Mouse (Mus musculus) embryonic facial prominence, embryonic 12.5 days (tissue): ENCODE measurements around the gene Bicc1. TPM values are rescaled to one million over a fixed set of nuclear protein-coding genes. Genes with fewer than 3 reads are reported as not detected.

Experiments used
- ATAC-seq: fragments of 200-750 bp; cut with Nextera tagmentation; 2 replicates; pipeline ENCODE4 v1.8.0; 2017; ENCODE audit not compliant: insufficient number of reproducible peaks, insufficient read depth, low FRiP score, low TSS enrichment
- H3K27ac ChIP-seq: fragments of 300-500 bp; sonication (generic); 2 replicates; pipeline ENCODE4 v1.5.1; 2016; ENCODE audit warnings: mild to moderate bottlenecking
- H3K27me3 ChIP-seq: fragments of 300-500 bp; sonication (generic); 2 replicates; pipeline ENCODE4 v1.6.1; 2016; ENCODE audit warnings: mild to moderate bottlenecking, moderate library complexity
- H3K36me3 ChIP-seq: fragments of 300-500 bp; sonication (generic); 2 replicates; pipeline ENCODE4 v1.6.1; 2016; ENCODE audit warnings: mild to moderate bottlenecking
- H3K4me1 ChIP-seq: fragments of 300-500 bp; sonication (generic); 2 replicates; pipeline ENCODE4 v1.6.1; 2016
- H3K4me2 ChIP-seq: fragments of 300-500 bp; sonication (generic); replicated peaks from 2 replicates; pipeline ENCODE4 v1.6.1; 2016; ENCODE audit warnings: mild to moderate bottlenecking, moderate library complexity
- H3K4me3 ChIP-seq: fragments of 300-500 bp; sonication (generic); 2 replicates; pipeline ENCODE4 v1.5.1; 2016; ENCODE audit warnings: mild to moderate bottlenecking
- H3K9ac ChIP-seq: fragments of 300-500 bp; sonication (generic); 2 replicates; pipeline ENCODE4 v1.6.1; 2016; ENCODE audit warnings: mild to moderate bottlenecking, moderate library complexity
- H3K9me3 ChIP-seq: fragments of 300-500 bp; sonication (generic); 2 replicates; pipeline ENCODE4 v1.6.1; 2016; ENCODE audit warnings: mild to moderate bottlenecking, moderate library complexity
- WGBS: fragments of 180-500 bp; shearing (Covaris S2); methylation state at CpG from one replicate; pipeline ENCODE4 v1.1.7; 2016; 5-methylcytosine and 5-hydroxymethylcytosine counted together
- polyA plus RNA-seq: library from polyadenylated mRNA; unstranded; fragments of >200 nt; fragmentation: Nextera tagmentation; extraction: Ambion mirVana; gene quantifications from 2 replicates; pipeline ENCODE4 v1.2.1, GENCODE M21; 2016

Gene Bicc1
- polyA plus RNA-seq, 1 experiment from 2014 or later = 24.2 TPM

GRCm38 (mm10) chr10:71156569-71156968 is 2.9 kb downstream of the Bicc1 start:
- H3K4me2 ChIP-seq = no peak overlapping the region
- no peaks in the 10 kb centered on the region for H3K36me3 ChIP-seq
- H3K4me3 ChIP-seq = no peak overlapping the region
- H3K9me3 ChIP-seq = no peaks in the 10 kb centered on the region
- H3K27ac ChIP-seq = no peak overlapping the region
- no peak overlapping the region for H3K9ac ChIP-seq
- 82% methylated on average over 5 of the region's 5 CpGs for WGBS
- H3K27me3 ChIP-seq = 0 out of 2 replicates have a peak, but pooled peaks cover 6% of the 10 kb centered on the region
- H3K4me1 ChIP-seq = 0 out of 2 replicates have a peak, but pooled peaks cover 4% of the 10 kb centered on the region
- ATAC-seq = no peak

- 92% methylated on average over 6 of the region's 6 CpGs for WGBS
- no peak overlapping the region for H3K4me3 ChIP-seq
- no peak overlapping the region for H3K27ac ChIP-seq
- H3K4me1 ChIP-seq = 0 out of 2 replicates have a peak, but pooled peaks cover 4% of the 10 kb centered on the region
- no peak overlapping the region for H3K4me2 ChIP-seq
- no peaks in the 10 kb centered on the region for H3K9me3 ChIP-seq
- H3K27me3 ChIP-seq = no peaks in the 10 kb centered on the region
- no peak for ATAC-seq
- no peak overlapping the region for H3K9ac ChIP-seq
- H3K36me3 ChIP-seq = no peaks in the 10 kb centered on the region
These were observed 5.9 kb downstream of the Bicc1 start for GRCm38 (mm10) chr10:71153610-71154009.

GRCm38 (mm10) chr10:71153138-71153537 is 6.4 kb downstream of the Bicc1 start:
- no peaks in the 10 kb centered on the region for H3K9me3 ChIP-seq
- ATAC-seq = no peak
- WGBS = 97% methylated on average over 1 of the region's 1 CpGs

DNA sequence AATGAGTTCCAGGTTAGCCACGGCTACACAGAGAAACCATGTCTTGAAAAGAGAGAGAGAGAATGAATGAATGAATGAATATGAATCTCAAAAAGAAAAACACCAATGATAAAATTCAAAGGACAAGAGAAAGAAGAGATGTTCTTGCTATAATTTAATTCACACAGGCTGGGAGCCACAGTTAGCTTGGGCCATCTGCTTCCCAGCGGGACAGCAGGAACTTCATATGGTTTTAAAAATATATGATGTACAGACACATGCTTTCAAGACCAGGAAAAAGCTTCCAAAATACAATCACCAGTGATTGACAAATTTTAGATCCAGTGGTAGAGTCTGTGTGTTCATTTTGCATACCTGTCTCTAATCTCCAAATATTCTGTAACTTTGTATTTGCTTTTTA is 9.0 kb downstream of the Bicc1 start:
- no peak overlapping the region for H3K9ac ChIP-seq
- no peak for ATAC-seq
- no peaks in the 10 kb centered on the region for H3K36me3 ChIP-seq
- WGBS = 88% methylated on average over 2 of the region's 2 CpGs
- no peaks in the 10 kb centered on the region for H3K27me3 ChIP-seq
- no peaks in the 10 kb centered on the region for H3K9me3 ChIP-seq
- H3K4me1 ChIP-seq = peaks cover 14% of the 10 kb centered on the region
- H3K4me3 ChIP-seq = no peak overlapping the region
- H3K4me2 ChIP-seq = no peak overlapping the region
- no peak overlapping the region for H3K27ac ChIP-seq

More at GRCm38 (mm10) chr10:71153138-71153537, 6.4 kb downstream of the Bicc1 start:
- 0 out of 2 replicates have a peak, but pooled peaks cover 4% of the 10 kb centered on the region for H3K4me1 ChIP-seq
- no peak overlapping the region for H3K4me2 ChIP-seq
- no peak overlapping the region for H3K9ac ChIP-seq
- no peak overlapping the region for H3K27ac ChIP-seq
- no peaks in the 10 kb centered on the region for H3K27me3 ChIP-seq
- H3K4me3 ChIP-seq = no peak overlapping the region
- H3K36me3 ChIP-seq = no peaks in the 10 kb centered on the region

- peaks cover 14% of the 10 kb centered on the region for H3K4me1 ChIP-seq
- H3K27me3 ChIP-seq = no peaks in the 10 kb centered on the region
- no peak overlapping the region for H3K4me3 ChIP-seq
- no peaks in the 10 kb centered on the region for H3K36me3 ChIP-seq
- no peak for ATAC-seq
- 82% methylated on average over 5 of the region's 5 CpGs for WGBS
- no peak overlapping the region for H3K4me2 ChIP-seq
- H3K9ac ChIP-seq = no peak overlapping the region
- H3K27ac ChIP-seq = no peak overlapping the region
- H3K9me3 ChIP-seq = no peaks in the 10 kb centered on the region
These were observed 10.4 kb downstream of the Bicc1 start for GRCm38 (mm10) chr10:71148951-71149603.

GRCm38 (mm10) chr10:71148226-71148625 is 11.3 kb downstream of the Bicc1 start:
- WGBS = 91% methylated on average over 9 of the region's 9 CpGs
- no peaks in the 10 kb centered on the region for H3K36me3 ChIP-seq

GRCm38 (mm10) chr10:71146681-71147615 is 12.6 kb downstream of the Bicc1 start:
- Histone ChIP-seq H3K9ac (no peak overlapping the region), H3K9me3 (0 out of 2 replicates have a peak, but pooled peaks cover 2% of the 10 kb centered on the region), H3K4me3 (no peak overlapping the region), H3K27ac (no peak overlapping the region), H3K4me1 (peaks cover 14% of the 10 kb centered on the region), H3K36me3 (no peaks in the 10 kb centered on the region), H3K4me2 (no peak overlapping the region), H3K27me3 (no peaks in the 10 kb centered on the region)
- ATAC-seq = no peak
- WGBS = 79% methylated on average over 15 of the region's 15 CpGs

More at GRCm38 (mm10) chr10:71148226-71148625, 11.3 kb downstream of the Bicc1 start:
- no peak overlapping the region for H3K4me3 ChIP-seq
- ATAC-seq = no peak
- no peak overlapping the region for H3K4me2 ChIP-seq
- H3K9ac ChIP-seq = no peak overlapping the region
- no peaks in the 10 kb centered on the region for H3K9me3 ChIP-seq
- no peaks in the 10 kb centered on the region for H3K27me3 ChIP-seq
- peaks cover 14% of the 10 kb centered on the region for H3K4me1 ChIP-seq
- H3K27ac ChIP-seq = no peak overlapping the region

GRCm38 (mm10) chr10:71145801-71146200 is 13.7 kb downstream of the Bicc1 start:
- Histone ChIP-seq H3K4me3 (no peak overlapping the region), H3K4me2 (no peak overlapping the region), H3K27me3 (no peaks in the 10 kb centered on the region), H3K27ac (no peak overlapping the region), H3K36me3 (no peaks in the 10 kb centered on the region), H3K4me1 (peaks cover 14% of the 10 kb centered on the region), H3K9me3 (0 out of 2 replicates have a peak, but pooled peaks cover 2% of the 10 kb centered on the region), H3K9ac (no peak overlapping the region)
- 66% methylated on average over 11 of the region's 11 CpGs for WGBS
- no peak for ATAC-seq

- Histone ChIP-seq H3K4me2 (no peak overlapping the region), H3K9ac (no peak overlapping the region), H3K4me3 (no peak overlapping the region), H3K27ac (no peak overlapping the region), H3K4me1 (peaks cover 28% of the 10 kb centered on the region), H3K27me3 (no peaks in the 10 kb centered on the region), H3K36me3 (no peaks in the 10 kb centered on the region), H3K9me3 (0 out of 2 replicates have a peak, but pooled peaks cover 2% of the 10 kb centered on the region)
- no peak for ATAC-seq
- 89% methylated on average over 4 of the region's 4 CpGs for WGBS
These were observed 15.3 kb downstream of the Bicc1 start for GRCm38 (mm10) chr10:71144191-71144590.

DNA sequence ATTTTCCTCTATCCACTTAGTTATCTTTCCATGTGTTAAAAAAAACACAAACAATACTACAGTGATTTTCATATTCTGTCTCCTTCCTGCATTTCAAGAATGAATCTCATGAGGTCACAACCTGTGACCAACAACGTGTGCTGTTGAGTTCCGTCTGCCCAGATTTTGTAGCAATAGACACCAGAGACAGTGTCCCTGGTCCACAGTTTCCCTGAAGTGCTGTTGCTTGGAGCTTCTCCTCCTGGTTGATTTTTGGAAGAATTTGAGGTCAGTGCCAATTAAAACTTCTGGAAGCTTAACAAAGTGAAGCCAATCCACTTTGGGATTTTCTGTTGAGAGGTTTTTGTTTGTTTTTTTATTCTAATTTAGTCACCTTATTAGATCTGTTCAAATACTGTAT is 16.9 kb downstream of the Bicc1 start:
- no peak for ATAC-seq
- H3K27me3 ChIP-seq = no peaks in the 10 kb centered on the region
- peaks cover 34% of the 10 kb centered on the region for H3K4me1 ChIP-seq
- H3K4me3 ChIP-seq = no peak overlapping the region
- no peak overlapping the region for H3K4me2 ChIP-seq
- H3K36me3 ChIP-seq = no peaks in the 10 kb centered on the region
- 0 out of 2 replicates have a peak, but pooled peaks cover 2% of the 10 kb centered on the region for H3K9me3 ChIP-seq
- no peak overlapping the region for H3K27ac ChIP-seq
- 95% methylated on average over 2 of the region's 2 CpGs for WGBS
- no peak overlapping the region for H3K9ac ChIP-seq

- no peak for ATAC-seq
- Histone ChIP-seq H3K9ac (no peak overlapping the region), H3K4me1 (peaks cover 31% of the 10 kb centered on the region), H3K27me3 (no peaks in the 10 kb centered on the region), H3K4me3 (no peak overlapping the region), H3K36me3 (no peaks in the 10 kb centered on the region), H3K9me3 (0 out of 2 replicates have a peak, but pooled peaks cover 2% of the 10 kb centered on the region), H3K27ac (peak overlapping the region; percentile 63), H3K4me2 (no peak overlapping the region)
- WGBS = 63% methylated on average over 6 of the region's 6 CpGs
These were observed 19.1 kb downstream of the Bicc1 start for GRCm38 (mm10) chr10:71140281-71140845.
